ENCODE assay signal across 7 mouse cellular contexts in the genomic region with DNA sequence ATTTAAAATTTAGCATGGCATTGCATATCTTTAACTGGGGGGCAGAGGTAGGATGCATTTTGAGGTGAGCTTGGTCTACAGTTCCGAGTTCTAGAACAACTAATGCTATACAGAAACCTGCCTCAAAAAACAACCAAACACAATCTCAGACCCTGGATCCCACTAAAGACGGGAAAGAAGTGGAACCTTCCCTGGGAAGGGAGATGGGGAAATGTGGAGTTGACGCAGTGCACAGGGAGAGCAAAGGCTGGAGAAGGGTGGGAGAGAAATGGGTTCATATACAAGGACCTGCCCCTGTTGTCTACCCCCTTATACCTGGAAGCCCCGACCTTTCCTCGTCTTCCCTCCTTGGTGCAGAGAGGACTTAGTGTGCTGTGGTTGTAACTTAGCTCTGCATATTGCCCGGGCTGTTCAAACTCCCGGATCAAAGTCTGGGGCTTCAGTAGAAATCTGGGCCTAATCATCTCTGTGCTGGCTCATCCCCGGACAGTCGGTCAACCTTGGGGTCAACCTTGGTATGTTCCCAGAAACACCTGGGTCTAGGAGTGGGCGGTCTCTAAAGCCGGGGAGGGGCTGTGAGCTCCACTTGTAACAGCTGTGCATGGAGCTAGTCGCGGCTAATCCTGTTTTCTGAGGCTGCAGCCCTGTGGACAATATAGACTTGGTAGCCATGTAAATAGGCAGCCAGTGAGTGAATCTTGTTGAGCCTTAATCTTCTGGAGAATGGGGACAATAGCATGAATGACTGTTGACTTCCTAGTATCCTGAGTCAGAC. TPM values are rescaled to one million over a fixed set of nuclear protein-coding genes. Genes with fewer than 3 reads are reported as not detected.
A peak's percentile ranks its signal among the peaks of the same experiment; 100 is the strongest.
DNase-seq lines count a peak whose midpoint lies in the region; ATAC-seq and TF ChIP-seq lines count a peak whose summit lies in the region.

No protein-coding gene starts in this region.

- H3K9me3 ChIP-seq in forebrain, embryonic 11.5 days (ENCODE audit: control insufficient read depth, low read length) = no peaks in the 10 kb centered on the region
- no peaks in the 10 kb centered on the region for H3K9me3 ChIP-seq in kidney, postnatal 0 days (replicated peaks; ENCODE audit: low read length)
- no peaks in the 10 kb centered on the region for H3K9me3 ChIP-seq in midbrain, embryonic 16.5 days (replicated peaks; ENCODE audit: control insufficient read depth, low read length, poor library complexity, severe bottlenecking)

- H3K27ac ChIP-seq in thymus, adult 2 months (ENCODE audit: control insufficient read depth, insufficient read depth, low read length) = no peak overlapping the region; the same call in 1 of the 2 replicates
- H3K27ac ChIP-seq in forebrain, embryonic 11.5 days (ENCODE audit: low read depth, low read length) = peak overlapping the region; percentile 54
- H3K27ac ChIP-seq in kidney, postnatal 0 days = peak overlapping the region; percentile 20; the same call in 1 of the 2 replicates
- peak overlapping the region; percentile 29 for H3K27ac ChIP-seq in midbrain, embryonic 16.5 days (ENCODE audit: low read length)

- peaks cover 10% of the 10 kb centered on the region for H3K4me1 ChIP-seq in thymus, adult 2 months (replicated peaks; ENCODE audit: control insufficient read depth, insufficient read depth, low read length)
- H3K4me1 ChIP-seq in forebrain, embryonic 11.5 days (replicated peaks; ENCODE audit: control insufficient read depth, insufficient read depth, low read length) = peaks cover 11% of the 10 kb centered on the region
- H3K4me1 ChIP-seq in kidney, postnatal 0 days (replicated peaks; ENCODE audit: insufficient read depth, low read length) = peaks cover 11% of the 10 kb centered on the region
- peaks cover 31% of the 10 kb centered on the region for H3K4me1 ChIP-seq in midbrain, embryonic 16.5 days (ENCODE audit: control insufficient read depth, insufficient read depth, low read length)

- H3K4me3 ChIP-seq in thymus, adult 2 months (ENCODE audit: control insufficient read depth, insufficient read depth, low read length) = no peak overlapping the region
- H3K4me3 ChIP-seq in forebrain, embryonic 11.5 days (ENCODE audit: low read depth, low read length) = 0 out of 2 replicates have a peak overlapping the region, but pooled peaks have one; percentile 7
- H3K4me3 ChIP-seq in kidney, postnatal 0 days (replicated peaks; ENCODE audit: low read depth, low read length) = no peak overlapping the region
- no peak overlapping the region for H3K4me3 ChIP-seq in midbrain, embryonic 16.5 days (ENCODE audit: low read depth, low read length)

- 41% methylated on average over 13 of the region's 13 CpGs for WGBS in thymus, adult 2 months
- WGBS in forebrain, embryonic 11.5 days = 4% methylated on average over 13 of the region's 13 CpGs
- WGBS in kidney, postnatal 0 days = 8% methylated on average over 13 of the region's 13 CpGs
- 4% methylated on average over 13 of the region's 13 CpGs for WGBS in midbrain, embryonic 16.5 days

- peaks cover 18% of the 10 kb centered on the region for H3K36me3 ChIP-seq in thymus, adult 2 months (ENCODE audit: control insufficient read depth, insufficient read depth, low read length)
- peaks cover 13% of the 10 kb centered on the region; the same call in 1 of the 2 replicates for H3K36me3 ChIP-seq in forebrain, embryonic 11.5 days (ENCODE audit: control insufficient read depth, insufficient read depth, low read length)
- peaks cover 14% of the 10 kb centered on the region for H3K36me3 ChIP-seq in kidney, postnatal 0 days (ENCODE audit: insufficient read depth, low read length)
- peaks cover 7% of the 10 kb centered on the region for H3K36me3 ChIP-seq in midbrain, embryonic 16.5 days (ENCODE audit: control insufficient read depth, insufficient read depth, low read length)

- TF ChIP-seq CTCF in thymus, adult 2 months (IDR thresholded peaks at IDR 0.05; ENCODE audit: borderline replicate concordance, control insufficient read depth, extremely low read depth, insufficient read depth, low read length, poor library complexity) = no peak
- TF ChIP-seq CTCF in kidney, postnatal 0 days (IDR thresholded peaks at IDR 0.05; ENCODE audit: low read depth) = no peak

- no peaks in the 10 kb centered on the region for H3K27me3 ChIP-seq in thymus, adult 2 months (ENCODE audit: control insufficient read depth, insufficient read depth, low read length)
- H3K27me3 ChIP-seq in forebrain, embryonic 11.5 days (ENCODE audit: control insufficient read depth, insufficient read depth, low read length) = no peaks in the 10 kb centered on the region
- no peaks in the 10 kb centered on the region for H3K27me3 ChIP-seq in kidney, postnatal 0 days (ENCODE audit: insufficient read depth, low read length)
- H3K27me3 ChIP-seq in midbrain, embryonic 16.5 days (ENCODE audit: control insufficient read depth, insufficient read depth, low read depth, low read length) = no peaks in the 10 kb centered on the region

- peak; percentile 60 for ATAC-seq in forebrain, embryonic 11.5 days (replicated peaks; ENCODE audit: low FRiP score)
- peak; percentile 44 for ATAC-seq in kidney, postnatal 0 days (replicated peaks; ENCODE audit: low FRiP score, low read depth)
- peak; percentile 20; the same call in 1 of the 2 replicates for ATAC-seq in midbrain, embryonic 16.5 days
- no peak; the same call in 1 of the 2 replicates for ATAC-seq in erythroid progenitor cell, adult 5-6 weeks (replicated peaks; ENCODE audit: low FRiP score, poor library complexity, severe bottlenecking)

- peak overlapping the region; percentile 10; the same call in 1 of the 2 replicates for H3K9ac ChIP-seq in forebrain, embryonic 11.5 days (ENCODE audit: low read length)
- H3K9ac ChIP-seq in kidney, postnatal 0 days (ENCODE audit: low read depth, low read length) = no peak overlapping the region
- peak overlapping the region; percentile 49 for H3K9ac ChIP-seq in midbrain, embryonic 16.5 days (ENCODE audit: low read depth, low read length)

- DNase-seq in thymus, adult 2 months = peak; percentile 30
- no peak for DNase-seq in thymus, postnatal 0 days (ENCODE audit: low spot score)
- DNase-seq in forebrain, embryonic 11.5 days (ENCODE audit: low spot score) = peak; percentile 80
- no peak for DNase-seq in kidney, postnatal 0 days (ENCODE audit: low spot score)
- no peak for DNase-seq in cerebellum, adult 11 months

- TF ChIP-seq POLR2A in thymus, adult 2 months (IDR thresholded peaks at IDR 0.05; ENCODE audit: control insufficient read depth, extremely low read depth, insufficient read depth, low read length, poor library complexity) = no peak

- H3K4me2 ChIP-seq in forebrain, embryonic 11.5 days (ENCODE audit: low read depth, low read length, severe bottlenecking) = no peak overlapping the region; the same call in 1 of the 2 replicates
- H3K4me2 ChIP-seq in kidney, postnatal 0 days (ENCODE audit: low read length) = peak overlapping the region; percentile 11; the same call in 1 of the 2 replicates
- H3K4me2 ChIP-seq in midbrain, embryonic 16.5 days (ENCODE audit: low read length) = peak overlapping the region; percentile 34

RNA-seq across cellular contexts. Expression of a gene that starts 5.2 kb away (rescaled TPM):
- 2,341 and 3,054 TPM in 2 replicates for polyA plus RNA-seq in thymus, adult 2 months (2012; rRNA removed)
- polyA plus RNA-seq in thymus, postnatal 0 days (2015; fragmentation: Nextera tagmentation; extraction: Ambion mirVana) = 3,795 and 4,477 TPM in 2 replicates
- polyA plus RNA-seq in forebrain, embryonic 11.5 days (2014; fragmentation: Nextera tagmentation; extraction: Ambion mirVana) = 3,230 and 3,412 TPM in 2 replicates
- 2,429 and 2,697 TPM in 2 replicates for polyA plus RNA-seq in kidney, postnatal 0 days (2015; fragmentation: Nextera tagmentation; extraction: Ambion mirVana)
- 1,375 and 1,671 TPM in 2 replicates for polyA plus RNA-seq in midbrain, embryonic 16.5 days (2015; fragmentation: Nextera tagmentation; extraction: Ambion mirVana)
- 1,278 and 1,332 TPM in 2 replicates for total RNA-seq in erythroid progenitor cell, adult 5-6 weeks (2015; ENCODE audit: low replicate concordance)
- 1,012 and 1,167 TPM in 2 replicates for total RNA-seq in erythroid progenitor cell, adult 5-6 weeks (2017; ENCODE audit: low replicate concordance)

RNA-seq across cellular contexts. Expression of a gene that starts 50.7 kb away (rescaled TPM):
- polyA plus RNA-seq in thymus, adult 2 months (2012; rRNA removed) = 19.9 and 23.4 TPM in 2 replicates
- polyA plus RNA-seq in thymus, postnatal 0 days (2015; fragmentation: Nextera tagmentation; extraction: Ambion mirVana) = 52.2 and 55.4 TPM in 2 replicates
- polyA plus RNA-seq in forebrain, embryonic 11.5 days (2014; fragmentation: Nextera tagmentation; extraction: Ambion mirVana) = 81.0 and 88.0 TPM in 2 replicates
- polyA plus RNA-seq in kidney, postnatal 0 days (2015; fragmentation: Nextera tagmentation; extraction: Ambion mirVana) = 63.2 and 63.7 TPM in 2 replicates
- polyA plus RNA-seq in midbrain, embryonic 16.5 days (2015; fragmentation: Nextera tagmentation; extraction: Ambion mirVana) = 105 and 109 TPM in 2 replicates
- 23.4 and 26.8 TPM in 2 replicates for total RNA-seq in erythroid progenitor cell, adult 5-6 weeks (2015; ENCODE audit: low replicate concordance)
- 4.3 and 13.6 TPM in 2 replicates for total RNA-seq in erythroid progenitor cell, adult 5-6 weeks (2017; ENCODE audit: low replicate concordance)

RNA-seq across cellular contexts. Expression of a gene that starts 51.0 kb away (rescaled TPM):
- polyA plus RNA-seq in thymus, adult 2 months (2012; rRNA removed) = 61.2 and 67.6 TPM in 2 replicates
- 35.2 and 36.5 TPM in 2 replicates for polyA plus RNA-seq in thymus, postnatal 0 days (2015; fragmentation: Nextera tagmentation; extraction: Ambion mirVana)
- polyA plus RNA-seq in forebrain, embryonic 11.5 days (2014; fragmentation: Nextera tagmentation; extraction: Ambion mirVana) = 57.1 and 62.3 TPM in 2 replicates
- 27.9 and 28.6 TPM in 2 replicates for polyA plus RNA-seq in kidney, postnatal 0 days (2015; fragmentation: Nextera tagmentation; extraction: Ambion mirVana)
- polyA plus RNA-seq in midbrain, embryonic 16.5 days (2015; fragmentation: Nextera tagmentation; extraction: Ambion mirVana) = 63.0 and 64.9 TPM in 2 replicates
- 1.7 and 10.5 TPM in 2 replicates for total RNA-seq in erythroid progenitor cell, adult 5-6 weeks (2015; ENCODE audit: low replicate concordance)
- 4.9 and 5.5 TPM in 2 replicates for total RNA-seq in erythroid progenitor cell, adult 5-6 weeks (2017; ENCODE audit: low replicate concordance)

Comparison
In these comparisons a context has a peak if more than half of its experiments do, and no peak if none do; other contexts are left out.
1. DNase-seq: peak in thymus, adult 2 months (single experiment) and forebrain, embryonic 11.5 days (single experiment); none in thymus, postnatal 0 days (single experiment), kidney, postnatal 0 days (single experiment) and cerebellum, adult 11 months (single experiment).